Mouse (Mus musculus): ENCODE results near the gene Rgs10. TPM values are rescaled to one million over a fixed set of nuclear protein-coding genes. Genes with fewer than 3 reads are reported as not detected.
"Not testable (repeated sequence)": the region's sequence is repeated elsewhere in the genome, so short reads cannot be mapped to it uniquely, and the experiment has no call there.

The Rgs10 gene
- total RNA-seq, 2 experiments from 2014 or later = 21.9 to 22.7 TPM

DNA sequence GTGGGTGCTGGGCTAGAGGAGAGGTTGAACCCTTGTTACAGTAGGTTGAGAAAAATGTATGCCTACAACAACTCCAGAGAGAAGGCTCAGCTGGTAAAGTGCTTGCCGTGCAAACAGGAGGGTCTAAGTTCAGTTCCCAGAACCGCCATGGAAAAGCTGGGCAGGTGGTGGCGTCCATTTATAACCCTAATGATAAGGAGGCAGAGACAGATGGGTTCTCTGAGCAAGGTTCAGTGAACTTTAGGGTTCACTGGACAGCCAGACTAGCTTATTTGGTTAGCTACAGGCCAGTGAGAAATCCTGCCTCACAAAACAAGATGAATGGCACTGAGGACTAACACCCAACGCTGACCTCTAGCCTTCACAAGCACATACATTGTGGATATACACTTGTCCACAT is 68.8 kb downstream of the Rgs10 start:
- no peak for ATAC-seq (replicated peaks; ENCODE audit: low FRiP score, poor library complexity, severe bottlenecking)

DNA sequence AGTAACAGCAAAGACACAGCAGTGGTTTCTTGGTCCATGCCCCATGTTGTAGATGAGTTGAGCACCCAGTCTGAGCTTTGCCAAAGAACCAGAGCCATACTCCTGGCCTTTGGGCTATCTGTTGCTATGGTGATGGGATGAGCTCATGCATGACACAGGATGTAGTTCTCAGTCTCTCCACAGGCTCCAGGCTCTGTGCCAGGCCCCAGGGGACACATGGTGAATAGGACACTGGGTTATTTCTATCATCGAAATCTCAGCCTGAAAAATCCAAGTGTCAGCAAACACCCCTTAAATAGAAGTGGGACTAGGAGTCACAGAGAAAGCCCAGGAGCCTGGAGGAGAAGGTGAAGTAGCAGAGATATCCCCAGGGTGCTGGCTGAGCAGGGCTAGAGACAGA is 70.0 kb downstream of the Rgs10 start:
- no peak for ATAC-seq (replicated peaks; ENCODE audit: low FRiP score, poor library complexity, severe bottlenecking)

DNA sequence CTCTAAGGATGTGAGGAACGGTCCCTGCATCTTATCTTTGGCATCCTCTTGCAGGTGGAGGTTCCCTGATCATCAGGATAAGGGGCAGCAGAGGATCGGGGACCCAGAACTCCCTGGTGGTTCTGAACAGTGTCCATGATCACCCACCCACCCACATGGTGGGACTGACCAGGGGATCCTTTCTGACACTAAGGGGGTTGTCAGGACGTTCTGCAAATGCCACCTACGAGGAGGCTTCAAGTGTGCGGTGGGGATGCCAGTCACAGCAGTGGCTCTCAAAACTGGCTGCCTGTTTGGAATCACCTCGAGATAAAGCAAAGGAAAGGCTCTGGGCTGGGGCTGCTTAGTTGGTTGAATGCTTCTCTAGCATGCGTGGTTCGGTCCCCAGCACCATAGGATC is 71.6 kb downstream of the Rgs10 start:
- ATAC-seq (replicated peaks; ENCODE audit: low FRiP score, poor library complexity, severe bottlenecking) = no peak

- ATAC-seq (replicated peaks; ENCODE audit: low FRiP score, poor library complexity, severe bottlenecking) = no peak
Measured at GRCm38 (mm10) chr7:128346522-128346921, 72.0 kb downstream of the Rgs10 start.

DNA sequence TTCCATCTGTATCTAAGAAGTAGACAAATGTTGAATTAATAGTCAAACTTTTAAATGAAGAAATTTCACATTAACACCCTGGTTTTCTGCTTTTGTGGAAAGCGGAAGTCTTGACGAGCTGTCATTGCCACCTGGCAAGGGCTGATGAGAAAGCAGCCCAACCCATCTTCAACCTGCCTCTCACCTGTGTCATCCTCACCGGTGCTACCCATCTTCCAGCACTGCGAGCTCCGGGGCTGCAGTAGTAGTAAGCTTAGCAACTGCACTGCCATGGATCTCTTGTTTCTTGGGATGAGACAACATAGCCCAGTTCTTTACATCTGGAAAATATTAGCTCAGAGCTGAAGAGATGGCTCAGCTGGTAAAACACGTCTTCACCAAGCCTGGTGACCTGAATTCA is 72.9 kb downstream of the Rgs10 start:
- ATAC-seq (replicated peaks; ENCODE audit: low FRiP score, poor library complexity, severe bottlenecking) = no peak

- peak; percentile 94 for ATAC-seq (replicated peaks; ENCODE audit: low FRiP score, poor library complexity, severe bottlenecking)
Measured at GRCm38 (mm10) chr7:128344928-128345653, 73.5 kb downstream of the Rgs10 start.

GRCm38 (mm10) chr7:128344488-128344887 is 74.1 kb downstream of the Rgs10 start:
- ATAC-seq (replicated peaks; ENCODE audit: low FRiP score, poor library complexity, severe bottlenecking) = no peak; the same call in 1 of the 2 replicates

DNA sequence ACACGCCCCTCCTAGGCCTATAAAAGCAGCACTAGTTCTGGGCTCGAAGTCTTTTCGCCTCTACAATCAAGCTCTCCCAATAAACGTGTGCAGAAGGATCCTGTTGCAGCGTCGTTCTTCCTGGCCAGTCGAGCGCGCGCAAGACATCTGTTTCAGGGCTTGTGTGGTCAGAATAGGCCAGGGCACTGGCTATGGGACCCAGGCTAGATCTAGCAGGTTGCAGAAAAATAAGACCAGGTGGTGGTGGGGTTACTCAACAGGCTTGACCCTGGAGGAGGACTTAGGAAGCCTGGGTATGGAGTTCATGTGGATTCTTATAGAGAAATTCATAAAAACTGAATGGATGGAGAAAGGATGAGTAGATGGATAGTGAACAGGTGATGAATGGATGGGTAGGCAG is 75.9 kb downstream of the Rgs10 start:
- not testable (repeated sequence) for ATAC-seq (replicated peaks; ENCODE audit: low FRiP score, poor library complexity, severe bottlenecking)

- ATAC-seq (replicated peaks; ENCODE audit: low FRiP score, poor library complexity, severe bottlenecking) = not testable (repeated sequence)
Measured at GRCm38 (mm10) chr7:128340321-128340720, 78.2 kb downstream of the Rgs10 start.

DNA sequence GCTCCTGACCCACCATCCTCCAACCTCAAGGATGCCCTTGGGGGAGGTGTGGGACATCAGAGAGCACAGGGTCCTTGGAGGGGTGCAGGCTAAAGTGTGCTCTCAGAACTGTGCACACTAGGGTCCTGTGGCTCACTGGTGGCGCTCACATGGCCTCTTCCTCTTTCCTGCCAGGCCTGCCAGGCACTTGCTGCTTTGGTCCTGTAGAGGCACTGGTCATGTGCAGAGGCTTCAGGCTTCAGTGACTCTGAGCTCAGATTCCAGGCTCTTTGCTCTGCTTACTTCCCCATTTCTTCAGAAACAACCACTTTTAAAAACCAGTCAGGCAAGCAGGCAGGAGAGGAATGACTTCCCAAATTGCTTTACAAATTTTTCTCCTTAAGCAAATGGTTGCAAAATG is 85.7 kb downstream of the Rgs10 start:
- ATAC-seq (replicated peaks; ENCODE audit: low FRiP score, poor library complexity, severe bottlenecking) = peak; percentile 26; the same call in 1 of the 2 replicates

DNA sequence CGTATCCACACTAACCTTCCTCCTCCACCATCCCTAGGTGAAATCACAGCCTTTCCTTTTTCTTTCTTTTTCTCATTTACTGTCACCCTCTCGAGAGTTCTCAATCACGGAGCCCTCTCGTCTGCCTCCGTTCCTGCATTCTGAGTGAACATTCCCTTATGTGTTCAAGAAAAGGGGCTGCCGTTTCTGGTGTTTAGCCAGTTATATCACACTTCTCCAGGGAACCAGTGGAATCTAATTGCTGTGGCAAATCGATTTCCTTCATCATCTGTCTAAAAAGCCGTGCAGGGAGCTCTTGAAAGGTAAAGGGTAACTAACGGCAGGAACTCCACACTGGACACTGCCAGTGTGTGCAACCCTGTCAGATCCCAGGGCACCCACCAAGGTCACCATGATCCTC is 87.6 kb downstream of the Rgs10 start:
- ATAC-seq (replicated peaks; ENCODE audit: low FRiP score, poor library complexity, severe bottlenecking) = no peak

- 0 out of 2 replicates have a peak, but pooled peaks have one; percentile 20 for ATAC-seq (replicated peaks; ENCODE audit: low FRiP score, poor library complexity, severe bottlenecking)
Measured at GRCm38 (mm10) chr7:128324977-128325376, 93.6 kb downstream of the Rgs10 start.

Other genes starting within 250 kb of the Rgs10 start
- gene Cox6a2, start 212.4 kb downstream of the Rgs10 start, total RNA-seq (2015; ENCODE audit: low replicate concordance) = not detected in 2 replicates
- 0.60 and 1.4 TPM in 2 replicates for gene Cox6a2, start 212.4 kb downstream of the Rgs10 start, total RNA-seq (2017; ENCODE audit: low replicate concordance)
- 1.3 and 2.3 TPM in 2 replicates for gene Armc5, start 181.4 kb downstream of the Rgs10 start, total RNA-seq (2015; ENCODE audit: low replicate concordance)
- gene Armc5, start 181.4 kb downstream of the Rgs10 start, total RNA-seq (2017; ENCODE audit: low replicate concordance) = 2.2 and 4.0 TPM in 2 replicates
- 1.7 and 3.3 TPM in 2 replicates for gene 9130023H24Rik, start 180.7 kb downstream of the Rgs10 start, total RNA-seq (2015; ENCODE audit: low replicate concordance)
- 1.8 and 2.7 TPM in 2 replicates for gene 9130023H24Rik, start 180.7 kb downstream of the Rgs10 start, total RNA-seq (2017; ENCODE audit: low replicate concordance)
- 0.96 and 2.9 TPM in 2 replicates for gene Tgfb1i1, start 171.9 kb downstream of the Rgs10 start, total RNA-seq (2015; ENCODE audit: low replicate concordance)
- gene Tgfb1i1, start 171.9 kb downstream of the Rgs10 start, total RNA-seq (2017; ENCODE audit: low replicate concordance) = 0.84 TPM in 1 of 2 replicates, not detected in the other
- not detected in 2 replicates for gene Slc5a2, start 153.1 kb downstream of the Rgs10 start, total RNA-seq (2015; ENCODE audit: low replicate concordance)
- gene Slc5a2, start 153.1 kb downstream of the Rgs10 start, total RNA-seq (2017; ENCODE audit: low replicate concordance) = 0.85 TPM in 1 of 2 replicates, not detected in the other
- gene BC017158, start 120.6 kb downstream of the Rgs10 start, total RNA-seq (2015; ENCODE audit: low replicate concordance) = 29.2 and 52.5 TPM in 2 replicates
- 41.7 and 56.7 TPM in 2 replicates for gene BC017158, start 120.6 kb downstream of the Rgs10 start, total RNA-seq (2017; ENCODE audit: low replicate concordance)
- gene Tial1, start 43.0 kb upstream of the Rgs10 start, total RNA-seq (2015; ENCODE audit: low replicate concordance) = 65.6 and 74.4 TPM in 2 replicates
- 52.6 and 91.2 TPM in 2 replicates for gene Tial1, start 43.0 kb upstream of the Rgs10 start, total RNA-seq (2017; ENCODE audit: low replicate concordance)
- 0.58 and 6.9 TPM in 2 replicates for gene Bag3, start 104.9 kb upstream of the Rgs10 start, total RNA-seq (2015; ENCODE audit: low replicate concordance)
- 2.8 and 4.8 TPM in 2 replicates for gene Bag3, start 104.9 kb upstream of the Rgs10 start, total RNA-seq (2017; ENCODE audit: low replicate concordance)
- gene Inpp5f, start 192.6 kb upstream of the Rgs10 start, total RNA-seq (2015; ENCODE audit: low replicate concordance) = 2.1 and 4.4 TPM in 2 replicates
- 1.0 and 3.6 TPM in 2 replicates for gene Inpp5f, start 192.6 kb upstream of the Rgs10 start, total RNA-seq (2017; ENCODE audit: low replicate concordance)

Measured in erythroblast, adult 5-6 weeks (primary cell).